Mouse (Mus musculus): ENCODE results near the gene Hrct1. TPM values are rescaled to one million over a fixed set of nuclear protein-coding genes. Genes with fewer than 3 reads are reported as not detected.

Hrct1 gene
- not detected for polyA plus RNA-seq (2017; shearing (Covaris generic))

GRCm38 (mm10) chr4:43726995-43727394 is at the start of gene Hrct1:
Gene Hrct1, plus strand, starts transcription at chr4:43727188.

GRCm38 (mm10) chr4:43700707-43701106 is 26.3 kb upstream of the Hrct1 start, which contains the start of gene Olfr70:
Gene Olfr70, minus strand, starts transcription at chr4:43700807.

GRCm38 (mm10) chr4:43709869-43710268 is 17.1 kb upstream of the Hrct1 start, which contains the start of gene Olfr71:
Gene Olfr71, minus strand, starts transcription at chr4:43710255.

GRCm38 (mm10) chr4:43729794-43730550 is 3.0 kb downstream of the Hrct1 start, which contains the start of gene Spaar:
Gene Spaar, plus strand, starts transcription at chr4:43730034.

GRCm38 (mm10) chr4:43770909-43771308 is 43.9 kb downstream of the Hrct1 start, which contains the start of gene Olfr159:
Gene Olfr159, minus strand, starts transcription at chr4:43771009.

Other genes with a start within 250 kb of the Hrct1 start
- 100 to 1,000 TPM; 151 to 176 TPM for gene Sit1, start 243.5 kb upstream of the Hrct1 start, polyA plus RNA-seq (2017; shearing (Covaris generic))
- gene Ccdc107, start 234.3 kb upstream of the Hrct1 start, polyA plus RNA-seq (2017; shearing (Covaris generic)) = 10 to 100 TPM; 60.9 to 85.4 TPM
- gene Arhgef39, start 227.5 kb upstream of the Hrct1 start, polyA plus RNA-seq (2017; shearing (Covaris generic)) = 1 to 10 TPM; 5.6 to 6.3 TPM
- under 1 TPM; 0.17 to 0.47 TPM for gene Car9, start 220.2 kb upstream of the Hrct1 start, polyA plus RNA-seq (2017; shearing (Covaris generic))
- gene Tpm2, start 203.4 kb upstream of the Hrct1 start, polyA plus RNA-seq (2017; shearing (Covaris generic)) = under 1 TPM in 1 of 2 experiments, not detected in 1; 0.54 TPM
- gene Creb3, start 164.9 kb upstream of the Hrct1 start, polyA plus RNA-seq (2017; shearing (Covaris generic)) = 100 to 1,000 TPM in 1 of 2 experiments, 10 to 100 TPM in 1; 88.7 to 118 TPM
- 100 to 1,000 TPM; 144 to 270 TPM for gene Tln1, start 164.5 kb upstream of the Hrct1 start, polyA plus RNA-seq (2017; shearing (Covaris generic))
- 10 to 100 TPM; 13.3 to 17.8 TPM for gene Rgp1, start 148.5 kb upstream of the Hrct1 start, polyA plus RNA-seq (2017; shearing (Covaris generic))
- gene Gba2, start 148.3 kb upstream of the Hrct1 start, polyA plus RNA-seq (2017; shearing (Covaris generic)) = 10 to 100 TPM; 33.3 to 39.1 TPM
- 1 to 10 TPM; 1.2 to 3.1 TPM for gene Msmp, start 142.7 kb upstream of the Hrct1 start, polyA plus RNA-seq (2017; shearing (Covaris generic))
- under 1 TPM in 1 of 2 experiments, not detected in 1; 0.18 TPM for gene Npr2, start 95.3 kb upstream of the Hrct1 start, polyA plus RNA-seq (2017; shearing (Covaris generic))
- gene Spag8, start 73.6 kb upstream of the Hrct1 start, polyA plus RNA-seq (2017; shearing (Covaris generic)) = under 1 TPM in 1 of 2 experiments, not detected in 1; 0.37 TPM
- gene Hint2, start 70.7 kb upstream of the Hrct1 start, polyA plus RNA-seq (2017; shearing (Covaris generic)) = 10 to 100 TPM; 57.3 to 78.0 TPM
- gene Tmem8b, start 58.2 kb upstream of the Hrct1 start, polyA plus RNA-seq (2017; shearing (Covaris generic)) = 1 to 10 TPM in 1 of 2 experiments, under 1 TPM in 1; 0.26 to 1.6 TPM
- gene Fam221b, start 58.0 kb upstream of the Hrct1 start, polyA plus RNA-seq (2017; shearing (Covaris generic)) = 1 to 10 TPM; 1.2 to 1.3 TPM
- not detected for gene Olfr70, start 26.4 kb upstream of the Hrct1 start, polyA plus RNA-seq (2017; shearing (Covaris generic))
- under 1 TPM in 1 of 2 experiments, not detected in 1; 0.18 TPM for gene Olfr71, start 16.9 kb upstream of the Hrct1 start, polyA plus RNA-seq (2017; shearing (Covaris generic))
- gene Spaar, start 2.8 kb downstream of the Hrct1 start, polyA plus RNA-seq (2017; shearing (Covaris generic)) = under 1 TPM in 1 of 2 experiments, not detected in 1; 0.22 TPM
- gene Olfr159, start 43.8 kb downstream of the Hrct1 start, polyA plus RNA-seq (2017; shearing (Covaris generic)) = not detected
- not detected for gene Olfr156, start 96.7 kb downstream of the Hrct1 start, polyA plus RNA-seq (2017; shearing (Covaris generic))
- gene Olfr157, start 113.0 kb downstream of the Hrct1 start, polyA plus RNA-seq (2017; shearing (Covaris generic)) = under 1 TPM in 1 of 2 experiments, not detected in 1; 0.31 TPM
- gene Olfr155, start 124.4 kb downstream of the Hrct1 start, polyA plus RNA-seq (2017; shearing (Covaris generic)) = under 1 TPM in 1 of 2 experiments, not detected in 1; 0.27 TPM
- 1 to 10 TPM; 3.2 to 7.0 TPM for gene Reck, start 148.3 kb downstream of the Hrct1 start, polyA plus RNA-seq (2017; shearing (Covaris generic))
- 100 to 1,000 TPM; 303 to 427 TPM for gene Glipr2, start 230.2 kb downstream of the Hrct1 start, polyA plus RNA-seq (2017; shearing (Covaris generic))